Mouse (Mus musculus) layer of hippocampus, adult 8-10 months (tissue): ENCODE results near the gene Rps16. TPM values are rescaled to one million over a fixed set of nuclear protein-coding genes. Genes with fewer than 3 reads are reported as not detected.
A peak's percentile ranks its signal among the peaks of the same experiment; 100 is the strongest.

Source experiments
- DNase-seq, 2 experiments: peaks; one replicate each; pipeline ENCODE4 v3.0.0; 2022; ENCODE audit warnings: low spot score in 2 of 2
- total RNA-seq, 4 experiments: library from RNA; stranded (reverse); gene quantifications; 2 replicates each; pipeline ENCODE4 v1.2.4; 2022

The Rps16 gene
- total RNA-seq, 4 experiments from 2014 or later, result 531 to 646 (median 582) TPM

DNA sequence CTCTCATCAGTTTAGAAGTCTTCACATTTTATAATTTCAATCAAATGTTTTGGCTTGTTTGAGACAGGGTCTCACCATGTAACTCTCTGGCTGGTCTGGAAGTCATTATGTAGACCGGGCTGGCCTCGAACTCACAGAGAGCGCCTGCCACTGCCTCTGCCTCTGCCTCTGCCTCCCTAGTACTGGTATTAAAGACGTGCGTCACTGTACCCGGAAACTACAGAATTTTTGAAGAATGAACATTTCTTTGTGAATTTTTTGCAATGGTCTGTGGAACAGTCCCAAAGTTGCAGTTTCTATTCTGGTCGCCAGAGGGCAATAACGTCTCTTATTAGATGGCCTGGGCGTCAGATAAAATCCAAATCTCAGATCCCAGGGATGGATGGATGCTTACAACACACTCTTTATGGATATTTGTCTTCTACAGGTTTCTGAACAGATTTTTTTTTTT lies 22.7 kb downstream of the Rps16 start:
- DNase-seq, result peak; percentile 68 to 83

DNA sequence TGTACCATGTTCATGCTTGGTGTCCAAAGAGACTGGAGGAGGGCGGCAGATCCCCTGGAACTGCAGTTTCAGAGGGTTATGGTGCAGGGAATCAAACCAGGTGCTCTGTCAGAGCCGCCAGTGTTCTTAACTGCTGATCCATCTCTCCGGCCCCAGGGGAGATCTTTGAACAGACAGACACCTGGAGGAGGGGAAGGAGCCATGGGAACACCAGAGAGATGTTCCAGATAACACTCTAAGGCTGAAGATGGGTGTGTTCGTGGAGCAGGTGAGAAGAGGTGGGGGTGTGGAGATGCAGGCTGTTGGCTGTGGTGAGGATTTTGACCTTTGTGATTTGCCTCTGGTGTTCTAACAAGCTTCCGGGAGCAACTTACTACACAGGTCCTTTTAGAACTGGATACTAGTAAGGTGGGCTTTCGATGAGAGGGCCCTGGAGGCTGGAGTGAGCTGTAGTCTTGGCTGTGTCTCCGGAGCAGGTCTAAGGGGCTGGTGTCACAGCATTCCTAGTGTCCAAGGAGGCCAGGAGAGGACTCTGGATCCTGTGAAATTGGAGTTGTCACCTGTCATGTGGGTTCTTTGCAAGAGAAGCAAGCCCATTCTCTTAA lies 23.5 kb downstream of the Rps16 start:
- no peak for DNase-seq

GRCm38 (mm10) chr7:28374647-28375046 lies 24.2 kb downstream of the Rps16 start:
- DNase-seq, result no peak

GRCm38 (mm10) chr7:28375176-28375921 lies 24.9 kb downstream of the Rps16 start:
- DNase-seq, result peak in 1 of 2 experiments; percentile 58

GRCm38 (mm10) chr7:28376011-28376771 lies 25.7 kb downstream of the Rps16 start:
- DNase-seq, result no peak

DNA sequence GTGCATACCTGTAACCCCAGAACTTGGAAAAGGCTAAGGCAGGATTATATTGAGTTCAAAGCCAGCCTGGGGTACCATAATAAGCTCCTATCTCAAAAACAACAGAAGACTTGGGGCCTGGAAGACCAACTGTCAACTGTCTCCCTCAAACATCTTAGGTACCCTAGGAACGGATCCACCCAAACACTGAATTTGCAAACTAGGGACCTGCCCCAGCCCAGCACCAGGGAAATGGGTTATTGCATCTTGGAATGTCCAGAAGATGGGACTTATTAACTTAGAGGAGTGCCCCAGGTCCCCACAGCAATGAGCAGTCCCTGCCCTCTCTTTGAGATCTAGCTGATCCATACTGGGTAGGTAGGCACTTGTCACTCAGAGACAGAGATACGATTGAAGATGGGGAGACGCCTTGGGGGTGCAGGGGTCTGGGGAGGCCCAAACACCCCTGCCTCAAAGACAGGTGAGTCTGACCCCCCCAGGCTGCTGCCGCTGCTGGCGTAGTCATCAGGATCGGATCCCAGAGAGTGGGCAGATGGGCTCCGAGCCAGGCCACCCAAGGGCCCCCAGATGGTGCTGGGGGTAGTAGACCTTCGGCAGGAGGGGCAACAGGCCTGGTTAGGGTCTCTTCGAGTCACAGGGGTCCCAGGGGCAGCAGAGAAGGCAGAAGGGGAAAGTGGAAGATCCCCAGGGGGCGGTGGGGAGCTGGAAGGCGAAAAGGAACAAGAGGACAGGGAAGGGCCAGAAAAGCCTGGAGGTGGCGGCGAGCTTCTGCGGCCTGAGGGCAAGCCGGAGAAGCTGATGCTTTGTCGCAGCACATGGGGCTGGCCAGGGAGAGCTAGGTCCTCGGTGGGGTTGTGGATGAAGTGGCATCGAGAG lies 27.0 kb downstream of the Rps16 start:
- no peak for DNase-seq

DNA sequence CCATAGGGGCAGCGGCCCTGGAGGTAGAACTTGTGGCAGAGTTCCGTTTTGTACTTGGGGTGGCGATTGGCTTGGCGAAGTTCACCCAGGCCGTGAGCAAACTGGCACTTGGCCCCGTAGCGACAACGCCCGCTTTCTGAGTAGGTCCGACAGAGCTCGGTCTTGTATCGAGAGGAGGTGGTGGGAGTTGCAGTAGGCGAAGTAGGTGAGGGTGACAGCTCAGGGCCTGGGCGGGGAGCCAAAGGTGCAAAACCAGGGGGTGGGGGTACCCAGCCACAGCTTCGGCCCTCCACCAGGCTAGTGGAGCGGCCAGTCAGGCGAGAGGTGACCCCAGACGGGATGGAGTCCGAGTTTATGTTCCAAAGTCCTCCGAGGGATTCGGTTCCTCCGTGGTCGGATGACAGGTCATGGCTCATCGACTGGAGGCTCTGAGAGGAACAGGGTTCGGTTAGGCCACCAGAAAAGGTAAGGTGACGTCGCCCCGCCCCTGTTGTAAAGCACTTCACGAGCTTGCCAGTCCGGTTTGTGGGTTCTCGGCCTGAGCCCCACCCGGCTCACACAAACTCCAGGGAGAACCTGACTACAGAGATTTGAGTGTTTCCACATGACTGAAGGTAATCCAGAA lies 27.7 kb downstream of the Rps16 start:
- no peak for DNase-seq

DNA sequence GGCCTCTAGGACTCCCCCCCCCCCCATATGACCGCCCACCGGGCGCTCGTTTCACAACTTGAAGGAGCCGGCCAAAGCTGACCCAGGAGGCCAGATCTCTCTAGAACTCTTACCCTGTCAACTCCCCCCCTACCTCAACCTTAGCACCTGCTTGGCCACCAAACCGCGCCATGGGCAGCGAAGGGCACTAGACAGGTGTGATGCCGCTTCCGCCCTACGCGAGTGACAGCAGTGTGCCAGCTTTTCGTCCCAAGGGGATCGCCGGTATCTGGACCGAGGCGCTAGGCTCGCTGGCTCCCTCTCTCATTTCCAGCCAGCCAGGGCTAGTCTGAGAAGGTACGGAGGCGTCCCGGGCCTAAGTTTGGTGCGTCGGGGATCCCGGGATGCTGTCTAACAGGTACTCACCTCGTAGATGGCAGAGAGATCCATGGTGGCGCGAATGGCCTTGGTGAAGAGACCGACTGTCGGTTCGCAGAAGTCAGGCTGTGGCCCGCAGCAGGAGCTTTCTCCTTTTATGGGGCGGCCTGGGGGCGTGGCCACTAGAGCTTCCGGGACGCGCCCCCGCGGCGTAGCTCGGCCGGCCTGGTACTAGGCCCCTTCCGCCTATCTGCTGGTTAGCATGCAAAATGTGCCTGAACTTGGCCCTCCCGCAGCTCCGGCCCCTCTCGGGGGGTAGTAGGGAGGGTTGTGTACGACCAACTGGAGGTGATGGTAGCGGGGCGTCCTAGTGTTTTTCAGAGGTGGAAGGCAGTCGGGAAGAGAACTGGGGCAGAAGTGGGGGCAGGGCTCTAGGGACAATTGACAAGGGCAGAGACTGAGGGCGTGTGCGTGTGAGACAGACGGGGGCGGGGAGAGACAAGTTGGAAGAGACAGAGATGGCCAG lies 28.6 kb downstream of the Rps16 start:
- DNase-seq, result peak; percentile 70 to 80

DNA sequence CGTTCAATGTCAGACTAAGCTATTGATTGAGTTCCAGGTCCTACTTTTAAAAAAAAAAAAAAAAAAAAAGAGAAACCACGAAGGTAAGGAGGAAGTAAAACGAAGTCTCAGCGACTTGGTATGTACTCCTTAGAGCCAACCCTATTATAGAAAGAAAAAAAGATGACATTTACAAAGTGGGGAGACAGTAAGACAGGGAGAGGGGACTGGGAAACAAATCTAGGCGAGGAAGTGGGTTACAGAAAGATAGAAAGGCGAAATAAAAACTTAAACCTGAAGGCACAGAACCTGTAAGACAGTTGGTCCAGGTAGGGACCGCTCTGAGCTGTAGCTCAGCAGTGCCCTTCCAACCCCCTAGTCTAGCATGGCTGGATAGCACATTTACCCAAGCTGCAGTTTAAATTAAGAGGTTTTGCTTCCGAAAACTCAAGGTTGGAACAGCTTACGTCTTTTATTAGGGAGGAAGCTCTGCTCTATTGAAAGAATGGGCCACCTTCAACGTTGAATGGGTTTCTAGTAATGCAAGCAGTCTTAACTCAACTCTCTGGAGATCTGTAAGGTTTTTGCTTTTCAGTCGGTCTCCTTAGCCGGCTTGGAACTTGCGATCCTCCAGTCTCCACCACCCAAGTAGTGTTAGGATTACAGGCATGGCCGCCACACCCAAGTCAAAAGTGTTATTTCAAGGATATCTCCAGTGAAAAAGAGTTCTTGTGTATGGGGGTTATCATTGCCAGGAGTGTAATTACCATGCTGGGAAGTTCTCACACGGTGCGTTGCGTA lies 30.0 kb downstream of the Rps16 start, which contains the start of gene Zfp36:
Gene Zfp36, minus strand, starts transcription at position 17 of the 780 bp plus-strand sequence.
- DNase-seq, result no peak

DNA sequence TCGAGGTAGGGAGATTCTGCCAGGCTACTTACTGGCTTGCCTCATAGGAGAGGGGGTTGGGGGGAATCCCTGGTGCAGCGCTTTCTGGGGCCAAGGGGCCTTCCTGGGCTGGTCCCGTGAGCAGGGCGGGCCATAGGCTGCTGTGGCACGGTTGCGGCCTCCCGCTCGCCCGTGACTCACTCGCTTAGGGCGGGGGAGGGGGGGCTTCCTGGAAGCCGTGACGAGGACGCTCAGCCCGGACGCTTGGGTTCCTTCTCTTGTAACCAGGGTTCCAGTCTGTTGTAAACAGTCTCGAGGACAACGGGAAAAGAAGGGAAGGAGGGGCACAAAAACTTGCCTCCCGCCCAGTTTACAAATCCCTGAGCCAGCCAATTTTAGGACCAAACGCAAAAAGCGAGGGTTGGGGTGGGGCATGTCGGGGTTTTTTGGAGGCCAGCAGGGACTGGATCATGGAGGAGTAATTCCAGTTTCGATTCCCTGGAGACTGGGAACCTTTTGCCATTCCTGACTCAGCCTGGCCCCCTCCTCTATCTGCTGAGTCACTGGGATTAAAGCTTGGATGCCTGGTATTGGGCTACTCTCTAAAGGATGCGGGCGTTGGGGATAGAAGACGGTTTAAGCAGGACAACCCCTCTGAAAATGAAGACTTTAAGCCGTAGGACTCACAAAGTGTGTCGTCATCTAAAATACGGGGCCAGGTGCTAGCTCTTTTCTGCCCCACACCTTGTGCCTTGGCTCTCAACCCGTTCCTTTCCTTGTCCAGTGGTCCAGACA lies 30.8 kb downstream of the Rps16 start:
- no peak for DNase-seq

DNA sequence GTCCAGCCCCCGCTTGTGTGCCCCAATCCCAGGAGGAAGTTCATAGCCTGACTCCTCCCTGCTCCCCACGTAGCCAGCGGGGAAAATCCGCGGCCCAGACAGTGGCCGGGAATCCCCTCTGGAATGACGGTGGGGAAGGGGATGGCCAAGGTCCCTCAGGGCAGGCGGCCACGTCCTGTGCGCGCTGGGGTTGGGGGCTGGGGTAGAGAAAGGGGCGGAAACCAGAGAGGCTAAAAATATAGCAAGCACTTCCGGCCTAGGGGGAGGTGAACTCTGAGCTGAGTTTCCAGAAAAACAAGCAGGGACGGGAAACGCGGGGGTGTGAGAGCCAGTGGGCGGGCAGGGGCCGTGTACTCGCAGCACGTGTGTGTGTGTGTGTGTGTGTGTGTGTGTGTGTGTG lies 31.5 kb downstream of the Rps16 start:
- no peak for DNase-seq

- DNase-seq, result no peak
These were observed 32.0 kb downstream of the Rps16 start for GRCm38 (mm10) chr7:28382347-28382951.

GRCm38 (mm10) chr7:28382981-28383396 lies 32.5 kb downstream of the Rps16 start:
- DNase-seq, result peak; percentile 65 to 72

DNA sequence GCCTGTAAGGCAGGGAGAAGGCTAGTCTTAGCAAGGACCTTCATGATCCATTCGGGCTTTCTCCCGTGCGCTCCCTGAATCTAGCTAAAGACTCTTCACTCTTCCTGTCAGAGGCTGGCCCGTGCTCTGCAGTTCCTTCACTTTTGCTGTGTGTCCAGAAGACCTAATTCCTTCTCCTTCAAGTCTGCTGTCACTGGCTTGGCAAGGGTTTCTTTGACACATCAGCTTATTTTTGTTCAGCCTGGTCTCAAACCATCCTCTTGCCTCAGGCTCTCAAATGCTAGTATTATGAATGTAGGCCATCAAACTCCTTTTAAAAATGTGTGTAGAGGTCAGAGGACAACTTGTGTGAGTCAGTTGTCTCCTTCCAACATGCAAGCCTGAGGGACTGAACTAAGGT lies 33.2 kb downstream of the Rps16 start:
- DNase-seq, result no peak

DNA sequence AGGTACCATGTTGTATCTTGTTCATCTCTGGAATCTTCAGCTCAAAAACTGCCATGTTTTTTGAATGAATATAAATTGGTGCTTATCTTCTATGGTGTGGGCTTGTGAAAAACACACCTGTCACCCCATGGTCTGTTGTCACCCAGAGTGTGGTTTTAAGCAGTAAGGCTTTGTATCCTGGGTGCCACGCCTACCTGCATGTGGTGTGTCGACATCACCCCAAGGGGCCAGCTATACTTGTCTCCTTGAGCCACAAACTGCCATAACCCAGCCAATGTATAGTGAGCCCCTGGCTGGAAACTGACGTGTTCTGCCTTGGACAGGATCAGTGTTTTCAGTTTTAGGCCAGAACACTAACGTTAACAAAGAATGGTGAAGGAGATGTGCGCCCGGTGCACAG lies 33.7 kb downstream of the Rps16 start:
- no peak for DNase-seq

DNA sequence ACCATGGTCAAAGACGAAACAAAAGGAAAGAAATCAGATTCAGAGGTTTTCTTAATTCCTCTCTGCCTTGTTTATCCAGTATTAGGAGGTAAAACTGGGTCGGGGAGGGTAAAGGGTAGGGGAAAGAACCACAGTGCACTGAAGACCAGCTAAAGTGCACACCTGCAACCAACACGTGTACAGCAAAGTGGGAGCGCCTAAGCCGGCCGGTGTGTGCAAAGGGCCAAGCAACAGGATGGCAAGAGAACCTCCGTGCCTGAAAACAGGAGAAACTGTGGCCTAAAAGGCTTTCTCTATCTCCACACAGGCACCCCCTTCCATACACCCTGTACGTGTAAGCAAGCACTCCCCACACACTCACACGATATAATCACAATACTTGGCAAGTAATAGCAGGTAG lies 34.7 kb downstream of the Rps16 start:
- DNase-seq, result no peak

DNA sequence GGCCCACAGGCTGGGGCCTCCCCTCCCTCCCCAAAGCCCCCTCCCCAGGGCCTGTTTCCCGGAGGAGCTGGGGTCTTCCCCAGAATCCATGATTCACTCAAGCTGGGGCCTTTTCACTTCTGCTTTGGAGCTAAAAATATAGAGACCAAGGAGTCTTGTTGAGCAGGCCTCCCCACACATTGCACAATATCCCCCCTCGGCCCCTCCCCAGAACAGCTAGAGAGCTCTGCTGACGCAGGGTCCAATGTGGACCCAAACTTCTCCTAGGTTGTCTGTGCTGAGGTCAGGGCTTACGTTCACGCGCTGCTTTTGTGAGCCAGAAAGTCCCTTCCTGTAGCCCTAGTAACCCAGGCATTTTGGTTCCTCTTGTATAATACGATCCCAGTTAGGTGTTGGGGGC lies 35.6 kb downstream of the Rps16 start:
- no peak for DNase-seq

DNA sequence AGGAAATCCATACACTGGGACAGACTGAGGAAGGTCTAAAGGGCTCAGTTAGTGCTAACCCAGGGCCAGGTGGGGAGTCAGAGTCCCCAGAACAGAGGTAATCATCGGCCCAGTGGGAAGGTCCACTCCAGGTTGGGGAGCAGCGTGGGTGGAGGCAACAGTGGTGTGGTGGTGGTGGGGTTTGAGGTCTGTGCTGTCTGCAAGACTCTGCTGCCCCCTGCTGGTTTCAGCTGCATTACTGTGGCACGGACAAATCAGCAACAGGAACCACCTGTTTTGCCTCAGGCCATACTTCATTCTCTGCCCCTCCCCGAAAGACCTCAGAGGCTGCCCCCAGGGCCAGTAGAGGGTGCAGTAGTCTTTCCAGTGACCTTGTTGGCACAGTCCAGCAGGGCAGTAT lies 36.0 kb downstream of the Rps16 start:
- peak in 1 of 2 experiments; percentile 82 for DNase-seq
